Mouse (Mus musculus): ENCODE data around the gene Gm20843. TPM values are rescaled to one million over a fixed set of nuclear protein-coding genes. Genes with fewer than 3 reads are reported as not detected.

Gm20843 gene
- not detected for polyA plus RNA-seq (2017; shearing (Covaris generic))

GRCm38 (mm10) chrY:72247018-72247417, at the start of gene Gm20843:
Gene Gm20843, minus strand, starts transcription at chrY:72247118.

